Mouse (Mus musculus) olfactory bulb, adult 2 months (tissue): Measurements from ENCODE around the gene Mfsd10.

ENCODE experiments used
- CTCF ChIP-seq: fragments of 200-500 bp; IDR thresholded peaks from 2 replicates; pipeline ENCODE4 v1.5.1; 2012; ENCODE audit warnings: low read depth, mild to moderate bottlenecking, low read length, moderate library complexity; ENCODE audit not compliant: insufficient read depth
- POLR2A ChIP-seq: fragments of 200-500 bp; IDR thresholded peaks from 2 replicates; pipeline ENCODE4 v1.6.1; 2012; ENCODE audit warnings: mild to moderate bottlenecking, low read depth, low read length, moderate library complexity; ENCODE audit not compliant: insufficient read depth

DNA sequence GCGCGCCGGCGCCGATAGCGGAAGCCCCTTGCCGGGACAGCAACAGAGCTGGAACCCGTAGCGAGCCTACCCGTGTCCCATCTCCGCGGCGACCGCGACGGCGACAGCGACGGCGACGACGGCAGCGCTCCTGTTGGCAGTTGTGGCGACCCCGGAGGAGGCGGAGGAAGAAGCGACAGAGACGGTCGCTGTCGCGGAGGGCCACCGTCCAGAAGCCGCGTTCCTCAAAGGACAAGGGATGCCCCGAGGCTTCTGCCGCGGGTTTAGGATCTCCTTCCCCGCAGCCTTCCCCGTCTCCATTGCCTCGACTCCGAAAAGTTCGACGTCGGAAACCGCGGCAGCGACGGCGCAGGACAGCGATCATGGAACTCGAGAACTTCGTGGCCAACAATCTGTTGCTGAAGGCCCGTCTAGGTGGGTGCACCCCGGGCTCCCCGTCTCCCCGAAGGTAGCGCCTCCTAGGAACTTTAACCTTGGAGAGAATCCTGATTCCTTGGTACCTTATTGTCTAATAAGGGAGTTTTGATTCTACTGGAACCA lies 23.6 kb upstream of the Mfsd10 start:
- TF ChIP-seq CTCF (no peak), POLR2A (no peak)
